Mouse (Mus musculus) midbrain, postnatal 0 days (tissue): ENCODE results near the gene Unc5a. TPM values are rescaled to one million over a fixed set of nuclear protein-coding genes. Genes with fewer than 3 reads are reported as not detected.

Source experiments
- ATAC-seq: fragments of 200-750 bp; cut with Nextera tagmentation; 2 replicates; pipeline ENCODE4 v1.8.0; 2017; ENCODE audit warnings: moderate number of reproducible peaks, mild to moderate bottlenecking, moderate TSS enrichment, moderate library complexity; ENCODE audit not compliant: low FRiP score
- DNase-seq: peaks from one replicate; pipeline ENCODE4 v3.0.0-alpha.2; 2015; ENCODE audit warnings: low spot score
- H3K27ac ChIP-seq: fragments of 300-500 bp; sonication (generic); 2 replicates; pipeline ENCODE4 v1.5.1; 2014; ENCODE audit warnings: low read depth, mild to moderate bottlenecking, low read length, mixed read lengths
- H3K27me3 ChIP-seq: fragments of 300-500 bp; sonication (generic); 2 replicates; pipeline ENCODE4 v1.6.1; 2014; ENCODE audit warnings: low read length, control low read depth, mixed read lengths; ENCODE audit not compliant: insufficient read depth
- H3K36me3 ChIP-seq: fragments of 300-500 bp; sonication (generic); 2 replicates; pipeline ENCODE4 v1.6.1; 2014; ENCODE audit warnings: low read length, control low read depth, mixed read lengths; ENCODE audit not compliant: insufficient read depth
- H3K4me1 ChIP-seq: fragments of 300-500 bp; sonication (generic); 2 replicates; pipeline ENCODE4 v1.6.1; 2014; ENCODE audit warnings: mild to moderate bottlenecking, control low read depth, antibody characterized with exemption, low read length, mixed read lengths; ENCODE audit not compliant: insufficient read depth
- H3K4me2 ChIP-seq: fragments of 300-500 bp; sonication (generic); 2 replicates; pipeline ENCODE4 v1.6.1; 2014; ENCODE audit warnings: low read depth, mild to moderate bottlenecking, low read length, mixed read lengths; ENCODE audit not compliant: poor library complexity, severe bottlenecking
- H3K4me3 ChIP-seq: fragments of 300-500 bp; sonication (generic); 2 replicates; pipeline ENCODE4 v1.5.1; 2014; ENCODE audit warnings: low read depth, mild to moderate bottlenecking, low read length, moderate library complexity
- H3K9ac ChIP-seq: fragments of 300-500 bp; sonication (generic); replicated peaks from 2 replicates; pipeline ENCODE4 v1.6.1; 2014; ENCODE audit warnings: mild to moderate bottlenecking, low read length, moderate library complexity, mixed read lengths; ENCODE audit not compliant: poor library complexity, severe bottlenecking
- H3K9me3 ChIP-seq: fragments of 300-500 bp; sonication (generic); 2 replicates; pipeline ENCODE4 v1.6.1; 2016; ENCODE audit warnings: low read length, control low read depth
- CTCF ChIP-seq: IDR thresholded peaks from 2 replicates; pipeline ENCODE4 v1.5.1; 2016; ENCODE audit warnings: antibody characterized with exemption, mild to moderate bottlenecking
- WGBS: fragments of 180-500 bp; shearing (Covaris S2); extraction: QIAGEN DNeasy Blood & Tissue Kit; methylation state at CpG from one replicate; pipeline ENCODE4 v1.1.7; 2014; 5-methylcytosine and 5-hydroxymethylcytosine counted together
- polyA plus RNA-seq: library from polyadenylated mRNA; unstranded; fragments of >200 nt; fragmentation: Nextera tagmentation; extraction: Ambion mirVana; gene quantifications from 2 replicates; pipeline ENCODE4 v1.2.1, GENCODE M21; 2015
- total RNA-seq: library from RNA; depleted of rRNA; stranded (reverse); fragments of >200 nt; gene quantifications from 2 replicates; pipeline ENCODE4 v1.2.3, GENCODE M21; 2014

Unc5a gene
- total and polyA plus RNA-seq, 2 experiments from 2014 or later, result 14.3 to 29.0 TPM

DNA sequence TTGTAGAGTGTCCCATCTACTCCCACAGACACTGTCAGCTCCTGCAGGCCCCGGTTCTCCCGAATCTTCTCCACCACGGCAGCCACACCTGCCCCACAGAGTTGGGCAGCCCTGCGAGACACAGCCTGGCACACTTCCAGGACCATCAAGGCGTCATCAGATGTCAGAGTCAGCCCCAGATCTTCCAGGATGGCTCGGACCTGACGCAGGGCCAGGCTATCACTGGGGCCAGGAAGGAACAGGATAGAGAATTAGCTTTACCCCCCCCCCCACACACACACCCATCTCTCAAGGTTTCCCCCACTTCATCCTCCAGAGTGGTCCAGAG, 57.2 kb downstream of the Unc5a start:
- DNase-seq (no peak), ATAC-seq (no peak)
- 65% methylated on average over 7 of the region's 7 CpGs for WGBS

DNA sequence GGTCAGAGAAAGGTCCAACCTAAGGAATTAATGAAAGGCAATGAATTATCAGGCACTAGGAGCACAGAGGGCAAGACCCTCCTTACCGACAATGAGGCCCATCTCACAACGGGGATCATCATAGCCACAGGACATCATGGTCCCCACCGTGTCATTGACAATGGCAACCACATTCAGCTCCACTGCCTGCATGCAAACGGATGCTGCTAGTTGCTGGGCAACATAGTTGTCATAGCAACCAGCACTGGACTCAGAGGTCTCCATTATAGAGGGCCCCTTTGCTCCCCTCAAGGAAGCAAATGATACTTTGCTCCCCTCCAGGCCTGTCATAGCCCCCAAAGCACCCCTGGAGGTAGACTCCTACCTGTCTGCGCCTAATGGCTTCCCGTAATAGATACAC, 59.4 kb downstream of the Unc5a start:
- no peaks in the 10 kb centered on the region for H3K27me3 ChIP-seq
- no peak overlapping the region for H3K4me3 ChIP-seq
- peak; percentile 83 for DNase-seq
- H3K4me2 ChIP-seq, result no peak overlapping the region
- H3K9ac ChIP-seq, result no peak overlapping the region
- peak overlapping the region; percentile 62 for H3K27ac ChIP-seq
- H3K4me1 ChIP-seq, result peaks cover 8% of the 10 kb centered on the region; the same call in 1 of the 2 replicates
- WGBS, result 14% methylated on average over 6 of the region's 6 CpGs
- no peak for TF ChIP-seq CTCF
- ATAC-seq, result peak; percentile 43
- peaks cover 23% of the 10 kb centered on the region for H3K36me3 ChIP-seq
- H3K9me3 ChIP-seq, result no peaks in the 10 kb centered on the region

More for the DNA sequence above, 57.2 kb downstream of the Unc5a start:
- no peaks in the 10 kb centered on the region for H3K9me3 ChIP-seq
- H3K27ac ChIP-seq, result no peak overlapping the region
- no peak for TF ChIP-seq CTCF
- no peaks in the 10 kb centered on the region for H3K27me3 ChIP-seq
- no peak overlapping the region for H3K4me3 ChIP-seq
- no peak overlapping the region for H3K9ac ChIP-seq
- H3K36me3 ChIP-seq, result peaks cover 36% of the 10 kb centered on the region
- no peak overlapping the region for H3K4me2 ChIP-seq
- peaks cover 8% of the 10 kb centered on the region; the same call in 1 of the 2 replicates for H3K4me1 ChIP-seq

DNA sequence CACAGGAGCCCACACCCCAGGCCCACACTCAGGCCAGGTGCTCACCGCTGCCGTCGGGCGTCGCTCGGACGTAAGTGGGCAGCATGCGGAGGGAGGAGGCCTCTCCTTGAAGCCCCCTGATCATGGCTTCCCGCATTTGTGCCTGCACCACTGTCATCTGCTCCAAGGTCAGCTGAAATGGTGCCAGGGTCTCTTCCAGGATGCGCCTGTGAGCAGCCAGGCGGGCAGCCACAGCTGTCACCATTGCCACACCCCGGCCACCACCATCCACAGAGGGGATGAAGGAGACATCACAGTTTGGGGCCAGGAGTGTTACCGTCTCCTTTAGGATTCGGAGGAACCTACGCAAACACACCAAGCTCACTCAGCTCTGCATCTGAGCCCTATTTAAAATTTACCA, 61.9 kb downstream of the Unc5a start:
- H3K36me3 ChIP-seq, result peaks cover 4% of the 10 kb centered on the region; the same call in 1 of the 2 replicates
- ATAC-seq (no peak), DNase-seq (no peak)
- WGBS, result 90% methylated on average over 15 of the region's 15 CpGs
- TF ChIP-seq CTCF, result no peak
- H3K9me3 ChIP-seq, result no peaks in the 10 kb centered on the region
- H3K4me2 ChIP-seq, result no peak overlapping the region
- H3K9ac ChIP-seq, result no peak overlapping the region
- no peak overlapping the region for H3K4me3 ChIP-seq
- H3K4me1 ChIP-seq, result peaks cover 8% of the 10 kb centered on the region; the same call in 1 of the 2 replicates
- H3K27ac ChIP-seq, result no peak overlapping the region
- no peaks in the 10 kb centered on the region for H3K27me3 ChIP-seq

DNA sequence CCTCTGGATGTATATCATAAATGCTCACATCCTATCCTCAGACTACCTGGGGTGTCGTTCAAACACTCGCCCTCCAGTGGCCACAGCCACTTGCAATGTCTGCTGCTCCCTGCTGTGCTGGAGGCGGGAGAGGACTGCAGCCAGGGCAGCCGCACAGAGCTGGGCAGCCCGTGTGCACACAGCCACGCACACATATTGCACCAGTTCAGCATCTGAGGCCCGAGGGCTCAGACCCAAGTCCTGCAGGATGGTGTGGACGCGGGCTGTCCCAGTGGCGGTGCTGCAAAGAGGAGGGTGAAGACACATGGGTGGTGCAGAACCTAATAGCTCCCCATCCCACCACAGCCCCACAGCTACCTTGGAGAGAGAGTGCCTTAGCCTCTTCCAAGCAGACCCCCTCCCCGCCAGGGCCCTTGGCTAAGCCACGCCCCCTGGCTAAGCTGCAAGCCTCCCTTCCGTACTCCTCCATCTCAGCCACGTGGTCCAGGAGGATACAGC, 62.8 kb downstream of the Unc5a start:
- 3% methylated on average over 12 of the region's 14 CpGs for WGBS
- Histone ChIP-seq H3K27ac (no peak overlapping the region), H3K9ac (no peak overlapping the region), H3K4me1 (peaks cover 8% of the 10 kb centered on the region; the same call in 1 of the 2 replicates), H3K36me3 (no peaks in the 10 kb centered on the region), H3K4me2 (no peak overlapping the region), H3K27me3 (no peaks in the 10 kb centered on the region), H3K4me3 (no peak overlapping the region), H3K9me3 (no peaks in the 10 kb centered on the region)
- DNase-seq, result peak; percentile 51
- peak; percentile 76 for TF ChIP-seq CTCF
- ATAC-seq, result peak; percentile 17; the same call in 1 of the 2 replicates

DNA sequence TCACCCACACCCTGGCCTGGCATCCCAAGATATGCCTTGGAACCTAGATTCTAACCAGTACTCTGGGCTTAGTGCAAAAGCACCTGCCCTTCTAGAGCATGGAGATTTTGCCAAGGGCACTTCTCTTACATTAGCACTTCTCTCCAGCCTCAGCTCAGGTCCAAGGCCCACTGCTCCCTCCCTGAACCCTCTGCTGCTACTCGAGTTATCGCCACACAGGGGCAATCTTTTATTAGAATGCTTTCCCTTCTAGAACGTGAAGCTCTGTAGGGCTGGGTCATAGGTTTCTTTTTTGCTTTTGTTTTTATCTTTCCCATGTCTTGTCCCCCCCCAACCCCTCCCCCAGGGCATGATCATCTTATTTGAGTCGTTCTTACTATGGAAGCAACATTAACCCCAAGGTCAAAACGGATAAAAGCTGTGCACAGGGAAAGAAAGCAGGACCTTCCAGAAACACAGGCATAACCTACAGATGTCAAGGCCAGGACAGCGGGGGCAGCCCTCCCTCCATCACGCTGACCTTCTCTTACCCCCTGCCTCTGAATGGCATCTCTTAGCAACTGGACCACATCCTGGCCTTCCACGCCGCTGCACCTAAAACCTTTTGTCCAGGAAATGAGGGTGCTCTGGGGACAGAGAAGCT, 64.6 kb downstream of the Unc5a start:
- 25% methylated on average over 9 of the region's 9 CpGs for WGBS
- peak; percentile 65 for TF ChIP-seq CTCF
- no peaks in the 10 kb centered on the region for H3K9me3 ChIP-seq
- 0 out of 2 replicates have a peak, but pooled peaks cover 1% of the 10 kb centered on the region for H3K4me1 ChIP-seq
- no peak overlapping the region for H3K4me2 ChIP-seq
- H3K27me3 ChIP-seq, result no peaks in the 10 kb centered on the region
- DNase-seq (peak; percentile 52), ATAC-seq (no peak)
- no peak overlapping the region for H3K9ac ChIP-seq
- no peak overlapping the region for H3K4me3 ChIP-seq
- no peaks in the 10 kb centered on the region for H3K36me3 ChIP-seq
- H3K27ac ChIP-seq, result no peak overlapping the region

DNA sequence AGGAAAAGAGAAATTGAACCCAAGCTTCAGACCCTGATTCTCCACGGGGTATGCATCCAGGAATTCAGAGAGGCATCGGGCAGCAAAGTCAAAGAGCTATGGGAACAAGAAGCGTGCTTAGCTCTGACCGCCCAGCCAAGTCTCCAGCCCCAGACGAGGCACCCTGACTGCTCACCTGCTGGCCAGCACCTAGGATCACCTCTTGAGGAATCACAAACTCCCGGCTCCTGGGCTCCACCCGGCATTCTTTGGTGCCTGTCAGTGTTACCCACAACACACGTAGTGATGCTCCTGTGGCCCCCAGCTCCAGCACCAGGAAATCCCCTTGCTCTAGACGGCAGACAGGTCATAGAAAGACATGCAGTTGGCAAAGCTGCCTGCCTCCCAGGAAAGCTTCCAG, 65.2 kb downstream of the Unc5a start:
- no peak overlapping the region for H3K27ac ChIP-seq
- TF ChIP-seq CTCF, result no peak
- no peak overlapping the region for H3K4me3 ChIP-seq
- H3K4me1 ChIP-seq, result no peaks in the 10 kb centered on the region
- H3K27me3 ChIP-seq, result no peaks in the 10 kb centered on the region
- H3K9ac ChIP-seq, result no peak overlapping the region
- no peak overlapping the region for H3K4me2 ChIP-seq
- H3K9me3 ChIP-seq, result no peaks in the 10 kb centered on the region
- no peak for DNase-seq
- ATAC-seq, result no peak
- 55% methylated on average over 9 of the region's 9 CpGs for WGBS
- H3K36me3 ChIP-seq, result no peaks in the 10 kb centered on the region
